In the genomic region with DNA sequence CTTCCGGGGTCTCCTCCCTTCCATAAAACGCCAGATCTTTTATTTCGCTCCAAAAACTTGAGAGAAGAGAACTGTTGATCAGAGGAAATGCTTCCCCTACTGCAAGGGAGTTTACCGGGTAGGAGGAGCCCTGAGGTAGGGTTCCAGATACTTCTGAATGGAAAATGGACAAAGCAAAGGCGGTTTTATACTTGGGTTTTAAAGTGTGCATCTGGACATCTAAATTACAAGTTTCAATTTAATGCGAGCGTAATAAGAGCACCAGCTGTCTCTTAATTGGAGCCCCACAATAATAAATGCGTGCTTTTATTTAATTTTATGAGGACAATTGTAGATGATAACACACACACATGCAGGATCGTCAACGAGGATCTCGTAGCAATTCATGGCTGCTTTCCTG, we compare ENCODE assay signal across 8 mouse cellular contexts. TPM values are rescaled to one million over a fixed set of nuclear protein-coding genes. Genes with fewer than 3 reads are reported as not detected.
A peak's percentile ranks its signal among the peaks of the same experiment; 100 is the strongest.
DNase-seq lines count a peak whose midpoint lies in the region; ATAC-seq and TF ChIP-seq lines count a peak whose summit lies in the region.

A gene (minus strand): TSS at position 101 of the 400 bp plus-strand sequence.

- no peak for DNase-seq in heart, adult 9 months (ENCODE audit: low spot score in 2 of 2)
- DNase-seq in cerebellum, adult 8-10 months = no peak
- DNase-seq in Muller cell, postnatal 12 days (ENCODE audit: inconsistent ontology term) = no peak
- no peak for DNase-seq in left cerebral cortex, adult 8-10 months (ENCODE audit: low spot score in 2 of 2)

- peak within 1 kb of the TSS; percentile 57 for H3K27ac ChIP-seq in heart, embryonic 16.5 days (ENCODE audit: low read length)
- peak within 1 kb of the TSS; percentile 82 for H3K27ac ChIP-seq in bone marrow, adult 2 months (ENCODE audit: control insufficient read depth, insufficient read depth, low read depth, low read length, poor library complexity)
- H3K27ac ChIP-seq in hindbrain, embryonic 12.5 days = no peak within 1 kb of the TSS
- H3K27ac ChIP-seq in midbrain, embryonic 12.5 days (replicated peaks) = no peak within 1 kb of the TSS

- TF ChIP-seq CTCF in bone marrow, adult 2 months (IDR thresholded peaks at IDR 0.05; ENCODE audit: control insufficient read depth, insufficient read depth, low read length) = no peak

- peak within 1 kb of the TSS; percentile 72 for H3K9ac ChIP-seq in heart, embryonic 16.5 days (ENCODE audit: low read length)
- peak within 1 kb of the TSS; percentile 50; the same call in 1 of the 2 replicates for H3K9ac ChIP-seq in hindbrain, embryonic 12.5 days
- H3K9ac ChIP-seq in midbrain, embryonic 12.5 days (replicated peaks) = no peak within 1 kb of the TSS; the same call in 1 of the 2 replicates

- H3K4me1 ChIP-seq in heart, embryonic 16.5 days (ENCODE audit: control insufficient read depth, insufficient read depth, low read length) = no peaks in the 10 kb centered on the region
- H3K4me1 ChIP-seq in bone marrow, adult 2 months (ENCODE audit: control insufficient read depth, insufficient read depth, low read length) = no peaks in the 10 kb centered on the region
- H3K4me1 ChIP-seq in hindbrain, embryonic 12.5 days = no peaks in the 10 kb centered on the region
- H3K4me1 ChIP-seq in midbrain, embryonic 12.5 days = no peaks in the 10 kb centered on the region

- H3K4me3 ChIP-seq in heart, embryonic 16.5 days (ENCODE audit: low read length) = peak within 1 kb of the TSS; percentile 65
- peak within 1 kb of the TSS; percentile 81 for H3K4me3 ChIP-seq in bone marrow, adult 2 months (replicated peaks; ENCODE audit: control insufficient read depth, low read depth, low read length)
- H3K4me3 ChIP-seq in hindbrain, embryonic 12.5 days = peak within 1 kb of the TSS; percentile 51
- peak within 1 kb of the TSS; percentile 54 for H3K4me3 ChIP-seq in midbrain, embryonic 12.5 days

- no peak for ATAC-seq in heart, embryonic 16.5 days (replicated peaks; ENCODE audit: extremely low read depth, insufficient read depth, low FRiP score)
- ATAC-seq in hindbrain, embryonic 12.5 days (ENCODE audit: low FRiP score) = no peak
- no peak for ATAC-seq in midbrain, embryonic 12.5 days (ENCODE audit: low FRiP score, low read depth)

- H3K36me3 ChIP-seq in heart, embryonic 16.5 days (ENCODE audit: control insufficient read depth, insufficient read depth) = no peaks in the 10 kb centered on the region
- H3K36me3 ChIP-seq in hindbrain, embryonic 12.5 days = no peaks in the 10 kb centered on the region
- H3K36me3 ChIP-seq in midbrain, embryonic 12.5 days = no peaks in the 10 kb centered on the region

- no peak for TF ChIP-seq POLR2A in bone marrow, adult 2 months (IDR thresholded peaks at IDR 0.05; ENCODE audit: borderline replicate concordance, control insufficient read depth, low read depth, low read length)

- no peaks in the 10 kb centered on the region; the same call in 1 of the 2 replicates for H3K27me3 ChIP-seq in heart, embryonic 16.5 days (ENCODE audit: control insufficient read depth, insufficient read depth, low read length)
- H3K27me3 ChIP-seq in hindbrain, embryonic 12.5 days = peaks cover 16% of the 10 kb centered on the region
- peaks cover 23% of the 10 kb centered on the region for H3K27me3 ChIP-seq in midbrain, embryonic 12.5 days

- peak within 1 kb of the TSS; percentile 91 for H3K4me2 ChIP-seq in heart, embryonic 16.5 days (ENCODE audit: low read depth, low read length)
- peak within 1 kb of the TSS; percentile 83 for H3K4me2 ChIP-seq in hindbrain, embryonic 12.5 days (replicated peaks)
- H3K4me2 ChIP-seq in midbrain, embryonic 12.5 days (replicated peaks) = peak within 1 kb of the TSS; percentile 74

- no peaks in the 10 kb centered on the region for H3K9me3 ChIP-seq in heart, embryonic 16.5 days (replicated peaks; ENCODE audit: control insufficient read depth, low read length)
- H3K9me3 ChIP-seq in hindbrain, embryonic 12.5 days (replicated peaks) = no peaks in the 10 kb centered on the region; the same call in 1 of the 2 replicates
- no peaks in the 10 kb centered on the region for H3K9me3 ChIP-seq in midbrain, embryonic 12.5 days

- 40% methylated on average over 11 of the region's 11 CpGs for WGBS in heart, embryonic 16.5 days
- 33% methylated on average over 11 of the region's 11 CpGs for WGBS in bone marrow, adult 2 months
- 44% methylated on average over 11 of the region's 11 CpGs for WGBS in hindbrain, embryonic 12.5 days
- 44% methylated on average over 11 of the region's 11 CpGs for WGBS in midbrain, embryonic 12.5 days

RNA-seq across cellular contexts. Expression of the gene that starts here (rescaled TPM):
- polyA plus RNA-seq in heart, embryonic 16.5 days (2015; fragmentation: Nextera tagmentation; extraction: Ambion mirVana) = 6.9 and 8.5 TPM in 2 replicates
- 3.3 and 8.2 TPM in 2 replicates for polyA plus RNA-seq in bone marrow, adult 2 months (2011; ENCODE audit: insufficient read depth, insufficient read length, low replicate concordance, missing spikeins)
- polyA plus RNA-seq in hindbrain, embryonic 12.5 days (2016; fragmentation: Nextera tagmentation; extraction: Ambion mirVana) = 5.3 and 5.9 TPM in 2 replicates
- 3.1 and 3.3 TPM in 2 replicates for polyA plus RNA-seq in midbrain, embryonic 12.5 days (2016; fragmentation: Nextera tagmentation; extraction: Ambion mirVana)
- under 1 TPM in 2 of 4 experiments, not detected in 2; 0.18 to 0.38 TPM for total RNA-seq in left cerebral cortex, adult 8-10 months (2022)

Comparison
In these comparisons a context has a peak if more than half of its experiments do, and no peak if none do; other contexts are left out.
1. H3K27ac ChIP-seq: peak in heart, embryonic 16.5 days (single experiment) and bone marrow, adult 2 months (single experiment); none in hindbrain, embryonic 12.5 days (single experiment) and midbrain, embryonic 12.5 days (single experiment).
2. Peak in every context shown above with its lines, with median percentiles within 50 percentile points of each other: H3K4me2 ChIP-seq and H3K4me3 ChIP-seq.